Mouse (Mus musculus) hematopoietic stem cell, adult 5-6 weeks (primary cell): ENCODE data around the gene Theg. TPM values are rescaled to one million over a fixed set of nuclear protein-coding genes. Genes with fewer than 3 reads are reported as not detected.

Source experiments
- ATAC-seq, 2 experiments: fragments of 125-278 bp in 1 of 2; replicated peaks in 1 of 2; 2 replicates each; pipeline ENCODE4 v1.8.0; 2016 to 2017; ENCODE audit warnings: inconsistent platforms in 2 of 2, mild to moderate bottlenecking in 2 of 2, moderate number of reproducible peaks in 2 of 2, low read depth in 1 of 2, moderate TSS enrichment in 1 of 2; ENCODE audit not compliant: low FRiP score in 2 of 2, poor library complexity in 2 of 2, severe bottlenecking in 2 of 2, insufficient read depth in 1 of 2, low TSS enrichment in 1 of 2
- total RNA-seq: library from RNA; stranded (forward); fragments of 172-1452, 232-1000 nt; gene quantifications from 2 replicates; pipeline ENCODE4 v1.2.3, GENCODE M21; 2017

The Theg gene
- total RNA-seq, 1 experiment from 2014 or later: not detected

- no peak for ATAC-seq
Observed at GRCm38 (mm10) chr10:79575754-79576153, 11.4 kb downstream of the Theg start.

- ATAC-seq: no peak
Observed at GRCm38 (mm10) chr10:79574796-79575195, 12.3 kb downstream of the Theg start.

GRCm38 (mm10) chr10:79574350-79574749 is 12.8 kb downstream of the Theg start:
- no peak for ATAC-seq

GRCm38 (mm10) chr10:79573611-79574010 is 13.5 kb downstream of the Theg start:
- ATAC-seq: no peak

- no peak for ATAC-seq
Observed at GRCm38 (mm10) chr10:79571314-79571713, 15.8 kb downstream of the Theg start.

GRCm38 (mm10) chr10:79569921-79570320 is 17.2 kb downstream of the Theg start:
- no peak for ATAC-seq

GRCm38 (mm10) chr10:79559716-79560115 is 27.4 kb downstream of the Theg start:
- ATAC-seq: no peak

- no peak for ATAC-seq
Observed at GRCm38 (mm10) chr10:79557496-79557895, 29.6 kb downstream of the Theg start.

- ATAC-seq: no peak
Observed at GRCm38 (mm10) chr10:79556951-79557350, 30.2 kb downstream of the Theg start.

GRCm38 (mm10) chr10:79555238-79555724 is 31.9 kb downstream of the Theg start:
- no peak; a peak in 1 of 4 replicates for ATAC-seq

- peak; percentile 40 to 47 for ATAC-seq
Observed at GRCm38 (mm10) chr10:79554330-79555237, 32.5 kb downstream of the Theg start, which contains the start of gene Mier2. TSS of gene Mier2 (minus strand) at chr10:79555199.

- no peak for ATAC-seq
Observed at GRCm38 (mm10) chr10:79553691-79554090, 33.4 kb downstream of the Theg start.

GRCm38 (mm10) chr10:79553176-79553575 is 34.0 kb downstream of the Theg start:
- no peak for ATAC-seq

GRCm38 (mm10) chr10:79552531-79552930 is 34.6 kb downstream of the Theg start:
- no peak for ATAC-seq

GRCm38 (mm10) chr10:79550366-79550765 is 36.8 kb downstream of the Theg start:
- no peak for ATAC-seq

- ATAC-seq: no peak
Observed at GRCm38 (mm10) chr10:79548971-79549723, 38.0 kb downstream of the Theg start.

- no peak for ATAC-seq
Observed at GRCm38 (mm10) chr10:79548546-79548945, 38.6 kb downstream of the Theg start.

- ATAC-seq: no peak
Observed at GRCm38 (mm10) chr10:79547148-79547675, 39.9 kb downstream of the Theg start.
